Mouse (Mus musculus) v-Abl transformed pro-B cells (cell line): ENCODE measurements around the gene Map2k7.

Experiments used
- in situ Hi-C, 2 experiments: fragments of 400-800 bp; cut with MboI; formaldehyde crosslinking; loops; one replicate each; pipeline ENCODE4 v1.15.1; 2025; ENCODE audit not compliant: unreplicated experiment in 2 of 2

Gene Map2k7

DNA sequence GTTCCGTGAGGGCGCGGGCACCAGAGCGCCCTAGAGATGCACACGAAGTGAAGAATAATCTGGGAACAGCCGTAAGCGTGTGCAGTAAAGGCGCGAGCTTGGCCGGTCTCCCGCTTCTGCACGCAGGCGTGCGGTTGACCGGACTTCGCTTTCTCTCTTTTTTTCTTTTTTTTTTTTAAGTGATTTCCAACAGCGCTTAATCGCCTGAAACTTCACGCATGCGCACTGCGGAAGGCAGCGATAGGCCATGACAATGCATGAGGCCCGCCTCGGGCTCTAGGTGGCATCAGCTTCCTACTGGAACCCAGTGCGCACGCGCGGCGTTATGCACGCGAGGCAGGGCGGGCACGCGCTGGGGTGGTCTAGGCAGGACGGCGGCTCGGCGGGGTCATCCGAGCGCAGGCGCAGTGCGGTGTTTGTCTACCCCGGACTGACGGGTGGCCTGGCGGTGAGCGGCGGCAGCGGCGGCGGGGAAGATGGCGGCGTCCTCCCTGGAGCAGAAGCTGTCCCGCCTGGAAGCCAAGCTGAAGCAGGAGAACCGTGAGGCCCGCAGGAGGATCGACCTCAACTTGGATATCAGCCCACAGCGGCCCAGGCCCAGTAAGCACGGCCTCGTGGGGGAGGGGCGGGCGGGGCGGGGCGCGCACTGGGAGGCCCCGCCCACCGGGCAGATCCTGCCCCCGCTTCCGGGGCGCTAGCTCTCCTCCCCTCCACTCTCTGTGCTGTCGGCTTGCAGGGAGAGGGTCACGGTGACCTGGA is at the start of gene Map2k7, which contains the start of gene Gm49320:
TSS of gene Map2k7 (plus strand) at position 307 of the 759 bp plus-strand sequence.
TSS of gene Gm49320 (plus strand) at position 432 of the 759 bp plus-strand sequence.
- in situ Hi-C loops: loop anchor here (25.0 kb wide), 1 partner anchor 726 kb away; the partner anchor contains the start of genes Mcoln1 (in 2 of the 2) and Pnpla6 (in 2 of the 2)

GRCm38 (mm10) chr8:4189031-4189722 is 49.4 kb upstream of the Map2k7 start:
- in situ Hi-C loops: no loop called here

DNA sequence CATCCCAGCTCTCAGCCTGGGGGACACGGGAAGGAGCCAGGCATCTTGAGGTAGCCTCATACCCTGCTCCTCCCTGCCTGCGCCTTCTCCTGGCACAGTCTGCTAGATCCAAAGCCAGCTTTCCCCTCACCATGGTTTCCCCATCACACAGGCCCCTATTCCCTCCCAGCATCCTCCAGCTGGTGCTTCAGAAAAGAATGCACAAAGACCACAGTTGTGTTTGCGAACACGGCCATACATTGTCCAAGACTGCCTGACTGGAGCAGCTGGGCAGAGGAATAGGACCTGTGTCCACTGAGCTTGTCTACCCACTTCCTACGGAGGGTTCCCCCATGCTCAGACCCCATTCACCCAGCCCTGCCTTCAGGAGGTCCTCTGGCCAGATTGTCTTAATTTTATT is 46.2 kb upstream of the Map2k7 start:
- in situ Hi-C loops: loop anchor here in 1 of 2 experiments (5.0 kb wide), 1 partner anchor 65 kb away; the partner anchor contains the start of gene Ctxn1

DNA sequence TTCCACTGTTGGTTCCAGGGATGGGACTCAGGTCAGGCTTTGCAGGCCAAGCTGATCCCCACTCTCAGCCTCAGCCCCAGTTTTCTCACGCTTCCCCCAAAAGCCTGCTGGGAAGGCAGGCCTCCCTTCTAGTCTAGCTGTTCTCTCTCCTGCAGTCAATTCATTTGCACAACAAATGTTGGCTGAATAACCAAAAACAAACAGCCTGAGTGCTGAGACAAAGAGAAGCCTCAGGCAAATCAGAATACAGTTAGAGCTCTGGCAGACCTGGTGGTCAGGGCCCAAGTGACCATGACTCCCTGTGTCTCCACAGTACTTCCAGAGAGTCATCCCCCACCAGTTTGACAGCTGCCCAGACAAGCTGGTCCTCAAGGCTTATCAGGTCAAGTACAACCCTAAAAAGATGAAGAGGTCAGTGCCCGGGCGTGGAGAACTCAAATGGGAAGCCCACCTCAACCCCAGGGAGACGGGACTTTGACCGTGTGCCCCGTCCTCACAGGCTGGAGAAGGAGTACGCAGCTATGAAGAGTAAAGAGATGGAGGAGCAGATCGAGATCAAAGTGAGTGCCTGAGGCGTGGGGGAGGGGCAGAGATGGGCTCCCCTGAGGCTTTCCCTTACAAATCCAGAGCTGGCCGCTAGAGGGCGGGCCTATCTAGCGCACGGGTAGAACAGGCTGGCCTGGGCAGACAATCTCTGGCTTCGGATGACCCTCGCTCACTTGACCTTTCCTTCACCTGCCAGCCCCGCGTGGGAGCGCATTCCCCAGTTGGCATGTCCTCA is 45.5 kb upstream of the Map2k7 start:
- in situ Hi-C loops: loop anchor here in 1 of 2 experiments (5.0 kb wide), 1 partner anchor 64 kb away; the partner anchor contains the start of gene Ctxn1

DNA sequence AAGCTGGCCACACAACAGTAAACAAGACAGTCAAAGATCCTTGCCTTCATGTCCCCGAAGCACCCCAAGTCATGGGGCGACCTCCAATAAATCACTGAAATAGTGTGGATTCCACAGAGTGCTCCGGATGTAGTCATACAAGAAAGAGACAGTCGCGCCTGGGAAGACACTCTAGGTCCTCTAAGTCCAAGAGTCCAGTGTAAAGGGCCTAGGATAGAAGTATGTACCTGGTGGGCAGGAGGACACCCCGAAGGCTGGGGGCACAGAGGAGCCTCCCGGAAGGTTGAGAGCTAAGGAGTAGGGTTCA is 45.0 kb upstream of the Map2k7 start:
- in situ Hi-C loops: loop anchor here in 1 of 2 experiments (5.0 kb wide), 1 partner anchor 64 kb away; the partner anchor contains the start of gene Ctxn1

GRCm38 (mm10) chr8:4201321-4201720 is 37.2 kb upstream of the Map2k7 start:
- in situ Hi-C loops: no loop called here

GRCm38 (mm10) chr8:4205246-4206123 is 33.1 kb upstream of the Map2k7 start:
- in situ Hi-C loops: no loop called here

DNA sequence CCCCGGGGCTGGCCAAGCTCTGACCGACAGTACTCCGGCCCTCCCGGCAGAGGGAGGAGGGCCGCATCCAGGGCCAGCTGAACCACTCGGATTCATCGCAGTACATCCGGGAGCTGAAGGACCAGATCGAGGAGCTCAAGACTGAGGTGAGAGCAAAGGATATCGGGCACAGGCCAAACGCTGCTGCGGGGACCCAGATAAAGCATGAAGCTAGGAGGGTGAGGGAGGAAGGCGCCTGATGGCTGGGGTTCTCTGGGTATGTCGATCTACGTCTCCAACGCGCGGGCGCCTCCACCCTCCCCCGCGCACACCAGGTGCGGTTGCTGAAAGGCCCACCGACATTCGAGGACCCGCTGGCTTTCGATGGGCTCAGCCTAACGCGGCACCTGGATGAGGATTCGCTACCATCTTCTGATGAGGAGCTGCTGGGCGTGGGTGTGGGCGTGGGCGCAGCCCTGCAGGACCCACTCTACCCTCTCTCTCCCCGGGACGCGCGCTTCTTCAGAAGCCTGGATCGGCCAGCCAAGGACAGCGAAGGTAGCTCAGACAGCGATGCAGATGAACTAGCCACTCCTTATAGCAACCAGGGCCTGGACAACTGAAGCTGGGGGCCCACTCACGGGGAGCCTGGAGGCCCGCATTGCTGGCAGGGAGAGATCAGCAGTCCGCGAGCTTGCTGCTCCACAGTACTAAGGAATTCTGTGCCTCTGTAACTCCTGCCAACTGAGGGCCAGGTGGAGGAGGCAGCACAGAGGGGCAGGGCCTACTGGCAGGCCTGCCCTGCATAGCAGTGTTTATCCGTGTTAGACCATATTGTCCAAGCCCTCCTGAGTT is 32.1 kb upstream of the Map2k7 start:
- in situ Hi-C loops: no loop called here

GRCm38 (mm10) chr8:4207016-4207350 is 31.6 kb upstream of the Map2k7 start:
- in situ Hi-C loops: no loop called here

DNA sequence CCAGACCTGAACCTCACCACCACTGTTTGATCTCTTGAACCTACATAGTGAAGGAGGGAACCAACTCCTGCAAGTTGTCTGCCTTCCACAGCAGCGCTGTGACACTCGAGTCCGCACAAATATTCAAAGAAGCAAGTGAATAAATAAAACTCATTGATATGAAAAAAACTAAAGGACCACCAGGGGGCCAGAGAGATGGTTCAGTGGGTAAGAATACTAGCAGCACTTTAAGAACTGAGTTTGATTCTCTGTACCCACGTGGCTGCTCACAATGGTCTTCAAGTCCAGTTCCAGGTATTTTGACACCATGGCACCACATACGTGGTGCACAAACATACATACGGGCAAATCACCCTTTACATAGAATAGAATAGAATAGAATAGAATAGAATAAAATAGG is 27.4 kb upstream of the Map2k7 start:
- in situ Hi-C loops: no loop called here

- in situ Hi-C loops: no loop called here
Observed at GRCm38 (mm10) chr8:4212809-4213209, 25.7 kb upstream of the Map2k7 start.

- in situ Hi-C loops: no loop called here
Observed at GRCm38 (mm10) chr8:4213210-4214005, 25.1 kb upstream of the Map2k7 start.

DNA sequence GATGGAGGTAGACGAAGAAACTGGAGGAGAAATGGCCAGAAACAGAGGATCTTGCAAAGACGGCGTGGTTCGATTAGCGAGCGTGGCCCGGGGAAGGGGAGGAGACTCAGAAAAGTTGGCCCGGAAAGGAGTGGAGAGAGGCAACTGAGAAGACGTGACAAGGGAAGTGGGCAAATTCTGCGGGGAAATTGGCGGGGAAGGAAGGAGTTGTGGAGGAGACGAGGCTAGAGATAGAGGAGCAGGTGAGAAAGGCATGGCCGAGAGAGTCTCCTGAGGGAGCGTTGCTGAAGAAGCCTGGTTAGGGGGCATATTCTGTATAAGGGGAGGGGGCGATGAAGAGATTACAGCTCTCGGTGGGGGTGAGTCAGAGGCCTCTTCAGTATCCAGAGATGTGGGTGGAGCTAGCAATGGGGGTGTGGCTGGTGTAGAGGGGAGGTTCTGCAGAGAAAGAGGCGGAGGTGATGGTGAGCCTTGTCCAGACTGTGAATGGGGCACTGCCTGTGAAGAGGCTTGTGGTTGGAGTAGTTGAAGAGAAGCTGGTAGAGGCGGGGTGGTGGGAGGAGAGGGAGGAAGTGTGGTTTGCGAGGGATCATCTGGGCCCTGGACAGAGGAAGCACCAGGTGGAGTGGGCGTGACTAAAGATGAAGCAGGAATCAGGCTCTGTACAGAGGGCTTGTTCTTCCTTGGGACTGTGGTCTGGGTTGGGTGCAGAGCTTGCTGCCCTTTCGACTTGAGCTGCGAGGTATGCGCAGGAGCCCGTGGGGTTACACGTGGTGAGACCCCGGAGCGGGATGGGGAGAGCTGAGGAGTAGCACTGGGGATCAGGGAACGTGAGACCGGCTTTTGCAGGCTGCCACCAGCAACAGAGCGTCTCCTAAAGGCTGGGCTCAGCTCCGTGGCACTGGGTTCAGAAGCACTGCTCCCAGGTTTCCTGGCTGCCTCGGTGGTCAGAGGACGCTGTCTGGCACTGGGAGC is 24.2 kb upstream of the Map2k7 start:
- in situ Hi-C loops: no loop called here

GRCm38 (mm10) chr8:4216296-4216695 is 22.2 kb upstream of the Map2k7 start:
- in situ Hi-C loops: no loop called here

DNA sequence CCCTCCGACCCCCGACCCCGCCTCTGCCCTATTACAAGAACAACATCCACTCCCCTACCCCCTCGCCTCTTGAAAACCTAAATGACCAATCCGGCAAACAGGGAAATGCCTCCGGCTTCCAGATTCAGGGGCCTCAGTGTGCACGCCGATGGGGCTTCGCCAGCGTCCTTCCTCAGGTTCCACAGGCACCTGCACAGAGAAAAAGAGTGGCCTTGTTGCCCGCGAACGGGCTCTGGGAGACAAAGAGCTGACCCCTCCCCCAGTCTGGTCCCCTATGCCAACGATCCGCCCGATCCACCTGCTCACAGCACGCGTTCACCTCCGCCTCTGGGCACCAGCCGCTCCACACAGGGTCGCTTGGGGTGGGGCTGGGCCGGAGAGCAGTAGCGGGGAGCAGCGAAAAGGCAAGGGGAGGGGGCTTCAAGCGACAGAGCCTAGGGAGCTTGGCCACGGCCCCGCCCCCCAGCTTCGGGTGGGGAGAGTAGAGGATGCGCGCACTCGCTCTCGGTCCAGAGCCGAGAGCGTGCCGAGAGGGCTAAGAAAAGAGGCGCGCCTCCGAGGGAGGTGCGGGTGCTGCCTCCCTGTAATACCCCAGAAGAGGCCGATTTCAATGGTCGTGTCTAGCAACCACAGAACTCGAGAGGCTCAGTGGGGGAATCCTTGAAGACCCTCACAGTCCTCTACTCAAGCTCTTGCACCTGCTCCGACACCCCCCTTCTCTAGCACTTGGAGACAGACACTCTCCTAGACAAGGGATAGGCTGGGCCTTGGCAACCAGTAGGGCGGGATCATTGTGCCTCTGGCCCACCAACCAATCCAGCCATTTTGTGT is 21.5 kb upstream of the Map2k7 start, which contains the start of gene Prr36:
TSS of gene Prr36 (minus strand) at position 669 of the 831 bp plus-strand sequence.
- in situ Hi-C loops: no loop called here

GRCm38 (mm10) chr8:4219617-4220016 is 18.9 kb upstream of the Map2k7 start:
- in situ Hi-C loops: no loop called here
